Mouse (Mus musculus): ENCODE measurements at regions not wholly inside any gene's neighbourhood (a gene's known extent, or its start where the extent isn't known, plus 50 kb on each side); places are given as distances from the start of the nearest gene placed in this dataset.

GRCm38 (mm10) chr16:72256388-72256787 lies 51.7 kb upstream of the Robo1 start:
- WGBS: 44% methylated on average over 3 of the region's 3 CpGs
- Histone ChIP-seq H3K9me3 (no peaks in the 10 kb centered on the region), H3K4me3 (no peak overlapping the region), H3K27ac (no peak overlapping the region), H3K9ac (no peak overlapping the region), H3K27me3 (no peaks in the 10 kb centered on the region), H3K4me2 (no peak overlapping the region), H3K36me3 (no peaks in the 10 kb centered on the region), H3K4me1 (no peaks in the 10 kb centered on the region)
- ATAC-seq (ENCODE audit: insufficient number of reproducible peaks, low FRiP score, low TSS enrichment, low read depth): no peak

All from limb, embryonic 15.5 days (tissue).